Mouse (Mus musculus) erythroid progenitor cell, adult 5-6 weeks (primary cell): ENCODE data around the gene Jazf1. TPM values are rescaled to one million over a fixed set of nuclear protein-coding genes. Genes with fewer than 3 reads are reported as not detected.

Source experiments
- ATAC-seq: replicated peaks from 2 replicates; pipeline ENCODE4 v1.8.0; 2016; ENCODE audit warnings: moderate number of reproducible peaks, mild to moderate bottlenecking, moderate TSS enrichment, inconsistent platforms; ENCODE audit not compliant: poor library complexity, low FRiP score, severe bottlenecking
- total RNA-seq, 2 experiments: library from RNA; stranded (forward) in 1 of 2; stranded (reverse) in 1 of 2; fragments of 150-400 nt in 1 of 2; fragments of 186-747, 209-891 nt in 1 of 2; gene quantifications; 2 replicates each; pipeline versions ENCODE4 v1.2.3 to v1.2.4; 2015 to 2017; ENCODE audit warnings: low replicate concordance in 2 of 2

Gene Jazf1
- total RNA-seq, 2 experiments from 2014 or later: not detected

DNA sequence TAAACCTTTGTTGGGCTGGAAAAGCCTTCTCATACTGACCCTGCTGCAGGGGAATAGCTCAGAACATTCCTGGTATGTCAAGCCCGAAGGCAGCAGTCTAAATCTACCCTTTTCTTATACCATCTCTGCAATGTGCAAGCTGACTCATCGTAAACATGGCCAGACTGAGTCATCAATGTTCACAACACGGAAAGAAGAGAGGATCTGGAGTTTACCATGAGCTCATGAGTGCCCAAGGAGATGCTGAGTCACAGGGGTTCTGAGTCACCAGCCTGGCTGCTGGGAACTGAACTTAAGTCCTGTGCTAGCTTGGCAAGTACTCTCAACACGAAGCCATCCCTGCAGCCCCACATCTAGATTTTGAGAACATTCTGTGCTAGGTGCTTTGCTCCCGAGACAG lies 242.9 kb downstream of the Jazf1 start:
- ATAC-seq: no peak

DNA sequence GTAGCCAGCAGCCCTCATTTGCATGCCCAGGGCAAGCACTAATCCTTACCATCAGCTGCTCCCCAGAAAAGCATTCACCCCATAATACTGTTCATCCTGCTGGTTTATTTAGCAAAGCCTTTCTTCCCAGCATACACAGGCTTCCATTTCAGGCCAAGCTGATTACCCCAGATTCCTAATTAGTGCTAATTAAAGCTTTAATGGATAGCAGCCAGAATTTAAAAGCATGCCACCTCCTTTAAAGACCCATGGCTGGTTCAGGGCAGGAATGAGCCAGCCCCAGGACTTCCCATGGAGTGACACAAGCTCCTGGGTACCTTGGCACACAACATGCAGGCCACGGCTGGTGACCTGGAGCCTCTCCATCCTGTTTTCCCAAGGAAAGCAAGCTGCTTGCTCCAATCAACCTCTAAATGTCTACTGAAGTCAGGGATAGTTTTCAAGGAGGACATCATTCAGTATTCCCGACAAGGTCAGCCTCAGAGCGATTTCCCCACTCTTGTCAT lies 243.4 kb downstream of the Jazf1 start:
- ATAC-seq: no peak

DNA sequence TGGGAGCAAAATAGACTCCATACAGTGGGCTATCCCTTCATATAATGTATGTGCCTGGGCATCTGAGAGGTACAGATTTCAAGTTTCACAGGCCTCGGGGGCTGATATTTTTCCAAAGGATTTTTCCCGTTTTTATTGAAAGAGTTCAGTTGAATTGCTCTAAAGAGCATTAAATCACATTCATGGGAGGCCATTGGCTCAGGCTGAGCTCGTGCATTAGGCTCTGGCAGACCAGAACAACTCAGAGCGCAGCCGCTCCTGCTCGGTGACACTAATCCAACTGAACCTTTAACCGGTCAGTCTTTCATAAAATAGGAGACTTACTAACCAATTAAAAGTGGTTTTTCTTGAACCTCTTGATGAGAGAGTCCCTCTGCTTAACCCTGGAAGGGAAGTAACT lies 245.4 kb downstream of the Jazf1 start:
- no peak for ATAC-seq

DNA sequence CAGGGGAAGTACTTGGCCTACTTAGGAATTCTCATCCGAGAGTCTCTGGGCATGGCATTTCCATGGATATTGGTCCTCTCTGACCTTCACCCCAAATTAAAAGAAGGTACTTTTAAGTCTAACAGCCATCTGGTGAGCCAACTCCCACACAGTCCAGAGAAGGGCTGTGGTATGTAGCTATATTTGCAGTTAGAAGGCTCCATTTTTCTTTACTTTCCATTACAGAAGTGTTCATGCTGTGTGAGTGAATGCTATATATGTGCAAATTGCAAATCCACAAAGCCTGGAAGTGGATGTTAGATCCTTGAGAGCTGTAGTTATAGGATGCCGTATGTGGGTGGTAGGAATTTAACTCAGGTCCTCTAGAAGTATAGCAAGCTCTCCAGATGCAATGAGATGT lies 245.8 kb downstream of the Jazf1 start:
- ATAC-seq: no peak

DNA sequence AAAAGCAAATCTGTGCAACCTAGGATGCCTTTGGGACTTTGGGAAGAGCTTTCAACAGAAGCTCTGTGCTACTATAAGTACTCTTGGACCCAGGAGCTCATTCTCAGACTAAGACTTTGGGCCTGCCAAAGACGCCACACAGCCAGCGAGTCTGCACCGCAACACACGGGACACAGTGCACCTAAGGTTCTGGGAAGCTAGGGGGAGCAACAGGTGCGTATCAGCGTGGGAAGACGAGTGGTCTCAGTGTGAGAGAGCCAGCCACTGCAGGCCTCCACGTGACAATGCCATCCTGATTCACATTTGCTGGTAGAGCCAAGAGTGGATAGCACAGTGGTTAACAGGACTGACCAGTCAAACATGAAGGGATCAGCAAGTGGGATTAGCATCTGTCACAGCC lies 249.1 kb downstream of the Jazf1 start:
- no peak for ATAC-seq

DNA sequence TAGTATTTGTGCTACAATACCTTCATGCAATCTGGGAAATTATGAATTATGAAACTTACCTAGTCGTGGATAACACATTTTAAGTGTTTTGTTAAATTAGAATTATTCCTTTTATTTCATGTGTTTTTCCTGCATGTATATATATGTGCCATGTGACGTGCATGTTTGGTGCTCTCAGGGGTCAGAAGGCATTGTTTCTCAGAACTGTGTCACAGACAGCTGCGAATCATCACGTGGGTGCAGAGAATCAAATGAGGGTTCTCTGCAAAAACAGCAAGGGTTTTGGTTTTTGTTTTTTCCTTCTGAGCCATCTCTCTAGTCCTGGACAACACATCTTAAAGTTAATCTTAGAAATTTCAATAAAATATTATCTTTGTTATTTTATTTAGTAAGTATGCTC lies 250.4 kb downstream of the Jazf1 start:
- no peak for ATAC-seq

DNA sequence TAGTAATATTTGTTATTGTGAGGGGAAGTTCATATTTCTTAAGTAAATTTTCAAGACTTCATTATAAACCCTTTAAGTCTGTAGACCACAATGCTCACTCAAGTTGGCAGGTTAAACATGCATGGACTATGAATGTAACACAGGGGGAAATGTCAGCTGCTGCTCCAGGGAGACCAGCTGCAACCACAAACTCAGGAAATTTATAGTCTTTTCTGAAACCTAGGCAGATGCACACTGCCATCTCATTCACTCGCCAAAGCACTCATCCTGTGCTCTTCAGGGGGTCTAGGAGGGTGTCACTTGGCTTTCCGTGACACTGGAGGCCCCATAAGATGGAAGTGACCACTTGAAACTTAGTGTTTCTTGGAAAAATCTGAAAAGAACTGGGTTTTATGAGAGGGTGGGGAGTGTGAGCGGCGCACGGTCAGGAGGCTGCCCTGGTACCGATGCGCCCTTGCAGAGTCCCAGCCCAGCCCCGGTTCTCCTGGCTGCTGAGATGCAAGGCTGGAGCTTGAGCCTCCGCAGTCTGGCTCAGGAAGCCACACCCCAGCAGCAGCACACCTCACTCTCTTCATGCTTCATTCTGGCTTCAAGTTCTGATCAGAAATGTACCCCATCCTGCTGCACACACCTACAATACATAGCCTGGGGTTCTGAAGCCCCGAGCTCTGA lies 251.1 kb downstream of the Jazf1 start:
- ATAC-seq: no peak

DNA sequence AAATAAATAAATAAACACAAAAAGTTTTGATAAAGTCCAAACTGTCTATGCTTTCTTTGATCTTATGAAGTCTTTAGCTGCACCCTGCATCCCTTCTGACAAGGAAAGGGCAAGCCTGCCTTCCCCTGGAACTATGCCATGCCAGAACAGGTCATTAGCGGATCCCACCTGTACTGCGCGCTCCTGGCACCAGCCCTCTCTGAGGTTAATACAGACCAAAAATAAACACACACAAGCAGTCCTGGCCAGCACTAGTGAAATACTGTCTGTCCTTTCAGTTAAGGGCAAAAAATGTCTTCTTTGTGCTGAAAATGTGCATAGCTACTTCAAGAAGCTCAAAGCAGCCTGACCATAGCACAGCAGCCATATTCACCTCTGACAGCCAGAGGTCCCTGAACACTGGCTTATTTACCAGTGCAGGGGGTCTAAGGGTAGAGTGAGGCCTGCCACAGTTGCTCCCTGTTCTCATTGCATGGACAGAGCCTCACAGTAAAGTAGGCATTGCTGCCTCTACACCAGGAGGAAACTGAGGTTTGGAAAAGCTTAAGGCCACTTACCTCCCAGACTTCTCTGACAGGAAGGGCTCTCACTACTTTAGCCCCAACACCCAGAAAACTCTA lies 263.1 kb downstream of the Jazf1 start:
- no peak for ATAC-seq

DNA sequence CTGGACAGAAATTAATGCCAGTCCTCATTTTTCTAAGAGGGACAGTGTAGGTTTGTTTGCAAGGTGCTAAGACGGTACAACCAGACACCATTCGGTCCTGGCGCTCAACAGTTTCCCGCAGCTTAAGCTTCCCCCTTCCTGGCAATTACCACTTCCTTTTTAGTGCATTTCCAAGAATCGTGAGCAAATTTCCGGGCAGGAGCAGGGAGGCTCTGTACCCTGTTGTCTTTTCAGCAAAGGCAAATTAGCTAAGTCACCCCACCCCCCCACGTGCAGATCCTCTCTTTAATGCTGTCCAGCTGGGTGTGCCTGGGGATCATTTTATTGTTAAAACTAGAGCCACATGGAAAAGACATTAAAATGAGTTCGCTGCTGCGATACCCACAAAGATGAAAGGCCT lies 266.2 kb downstream of the Jazf1 start:
- ATAC-seq: no peak

DNA sequence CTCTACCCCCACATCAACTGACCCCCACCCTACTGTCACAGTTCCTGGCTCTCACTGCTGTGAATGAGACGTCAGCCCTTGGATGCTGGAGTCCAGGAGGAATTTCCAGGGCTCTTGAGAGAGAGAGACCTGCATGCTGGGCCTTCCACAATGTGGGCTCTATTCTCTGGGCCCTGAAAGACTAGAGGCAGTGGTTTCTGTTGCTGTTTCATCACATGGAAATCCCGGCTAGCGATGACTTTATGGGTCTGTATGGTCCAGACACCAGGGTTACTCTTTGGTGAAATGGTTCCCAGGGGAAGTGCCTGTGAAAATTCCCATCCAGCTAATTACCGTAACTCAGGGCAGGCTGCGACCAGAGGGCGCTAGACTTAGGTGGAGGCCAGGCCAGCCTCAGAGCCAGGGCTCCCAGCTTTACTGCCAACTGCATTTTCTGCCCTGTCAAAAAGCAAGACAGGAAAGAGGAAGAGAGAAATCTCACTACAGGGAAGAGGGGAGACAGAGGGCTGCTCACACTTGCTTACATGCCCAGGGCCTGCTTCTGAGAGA lies 271.1 kb downstream of the Jazf1 start:
- ATAC-seq: no peak

DNA sequence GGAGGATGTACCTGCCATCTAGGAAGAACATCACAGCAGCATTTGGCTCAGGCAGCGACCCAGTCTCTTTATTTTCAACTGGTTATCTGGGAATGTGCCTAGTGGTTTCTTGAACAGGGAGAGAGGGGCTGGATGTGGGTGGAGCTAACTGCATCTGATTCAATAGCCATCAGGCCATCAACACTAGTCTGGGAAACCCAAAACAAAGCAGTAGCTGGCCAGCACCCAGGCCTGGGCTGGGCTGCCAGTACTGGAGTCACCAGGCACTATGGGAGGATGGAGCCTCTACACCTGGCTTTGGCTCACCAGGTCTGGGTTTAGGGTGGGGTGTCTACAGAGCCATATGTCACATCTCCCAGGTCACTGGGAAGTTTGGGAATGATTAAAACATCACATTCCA lies 271.7 kb downstream of the Jazf1 start:
- no peak for ATAC-seq

DNA sequence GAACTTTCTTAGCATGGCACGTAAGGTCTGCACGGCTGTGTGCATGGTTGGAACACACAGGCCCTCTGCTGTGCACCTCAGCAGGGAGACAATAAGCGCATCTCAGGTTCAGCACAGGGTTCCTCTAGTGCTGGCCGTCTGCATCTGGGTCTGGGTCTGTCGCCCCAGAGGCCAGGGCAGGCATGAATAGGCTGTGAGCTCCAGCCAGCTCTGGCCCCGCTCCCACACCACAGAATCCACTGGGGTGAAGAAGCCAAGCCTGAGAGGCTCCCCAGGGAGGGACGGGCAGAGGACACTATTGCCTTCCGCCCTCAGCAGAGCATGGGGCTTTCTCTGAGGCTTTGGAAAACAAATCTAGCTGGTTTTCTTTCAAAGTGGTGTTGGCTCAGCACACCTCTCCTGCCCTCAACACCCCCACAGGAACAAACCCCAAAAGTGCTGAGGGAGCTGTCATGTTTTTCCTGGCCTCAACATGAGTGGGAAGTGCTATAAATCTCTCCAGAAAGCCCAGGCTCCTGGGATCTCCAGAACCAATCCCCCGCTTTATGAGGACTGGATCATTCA lies 272.3 kb downstream of the Jazf1 start:
- no peak for ATAC-seq

DNA sequence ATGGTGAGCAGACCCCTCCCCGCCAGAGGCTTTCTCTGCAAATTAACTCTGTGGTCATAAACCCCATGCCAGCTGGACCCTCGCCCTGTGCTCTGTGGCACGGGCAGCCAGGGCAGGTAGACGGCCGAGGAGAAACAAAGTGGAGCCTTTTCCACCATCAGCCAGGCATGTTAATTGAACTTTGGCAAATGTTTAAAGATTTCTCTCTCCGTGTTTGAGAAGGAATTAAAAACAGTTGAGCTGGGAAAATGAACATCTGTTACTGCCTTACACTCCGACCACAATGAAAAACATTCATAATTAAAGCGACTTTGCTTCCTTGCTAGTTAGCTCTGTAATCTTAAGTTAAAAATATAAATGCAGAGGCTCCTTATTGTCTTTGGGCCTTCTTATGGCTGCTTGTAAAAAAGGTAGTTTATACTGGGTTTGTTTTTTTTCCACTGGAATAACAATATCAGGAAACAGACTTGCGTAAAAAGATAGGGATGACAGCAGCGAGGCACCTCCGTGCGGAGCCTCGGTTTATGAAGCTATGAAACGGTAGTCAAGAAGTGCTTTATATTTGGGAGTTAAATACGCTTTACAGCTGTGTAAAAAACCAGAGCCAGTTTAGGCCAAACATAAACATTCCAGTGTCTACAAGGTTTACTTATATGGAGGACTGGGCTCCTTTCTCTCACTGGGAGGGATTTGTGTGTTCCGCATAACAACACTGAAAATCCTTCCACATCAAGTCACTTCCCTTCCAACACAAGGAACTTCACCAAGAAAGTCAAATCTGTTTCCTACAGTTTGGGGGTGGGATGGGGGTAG lies 273.2 kb downstream of the Jazf1 start:
- ATAC-seq: no peak

DNA sequence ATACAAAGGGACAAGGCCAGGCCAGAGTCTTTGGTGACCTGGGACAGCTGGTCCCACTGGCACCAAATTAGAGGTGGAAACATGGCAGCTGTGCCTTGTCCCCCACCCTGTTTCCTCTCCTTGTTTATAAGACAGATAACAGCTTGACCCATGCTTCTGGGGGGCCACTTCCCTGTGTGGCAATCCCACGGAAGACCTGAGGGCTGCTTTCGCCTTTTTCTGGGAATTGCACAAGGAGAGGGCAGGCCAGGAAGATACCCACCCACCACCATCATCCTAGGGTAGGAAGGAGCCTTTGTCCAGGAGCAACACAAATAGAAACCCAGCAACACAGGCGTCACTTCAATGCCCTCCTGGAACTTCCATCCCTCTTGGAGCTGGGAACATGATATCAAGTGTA lies 276.0 kb downstream of the Jazf1 start:
- no peak for ATAC-seq

DNA sequence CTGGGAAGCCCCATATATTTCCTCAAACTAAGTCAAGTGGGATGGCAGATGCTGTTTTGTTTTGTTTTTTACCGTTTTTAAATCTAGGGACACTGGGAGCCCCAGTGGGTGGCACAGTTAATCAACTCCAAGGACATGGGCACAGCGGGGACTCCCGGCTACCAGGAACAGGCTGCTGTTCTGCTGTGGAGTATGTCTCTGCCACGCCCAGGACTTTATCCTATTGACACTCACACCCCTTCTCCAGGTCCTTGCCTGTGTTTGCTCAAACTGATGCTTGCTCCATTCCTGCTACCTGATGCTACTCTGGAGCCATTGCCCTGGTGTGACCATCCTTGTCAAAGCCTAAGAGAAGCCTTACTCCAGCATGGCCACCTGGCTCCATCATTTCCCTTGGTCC lies 277.6 kb downstream of the Jazf1 start:
- ATAC-seq: no peak; the same call in 1 of the 2 replicates

DNA sequence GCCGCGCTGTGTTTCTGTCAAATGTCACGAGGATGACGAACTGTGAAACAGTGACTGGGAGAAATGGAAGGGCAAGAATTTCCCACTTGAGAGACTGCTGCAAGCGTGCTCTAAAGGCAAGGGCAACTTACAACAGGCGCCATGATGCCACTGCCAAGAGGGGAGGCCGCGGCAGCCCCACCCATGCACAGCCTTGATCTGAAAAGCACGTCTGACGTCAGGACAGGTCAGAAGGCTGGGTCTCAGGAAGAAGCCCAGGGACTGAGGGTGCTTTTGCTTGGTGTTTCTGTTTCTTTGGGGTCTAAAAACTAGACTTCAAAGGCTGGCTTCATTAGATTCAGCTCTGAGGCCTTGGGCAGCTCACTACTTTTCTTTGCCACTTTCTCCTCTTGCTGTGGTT lies 278.1 kb downstream of the Jazf1 start:
- no peak for ATAC-seq

DNA sequence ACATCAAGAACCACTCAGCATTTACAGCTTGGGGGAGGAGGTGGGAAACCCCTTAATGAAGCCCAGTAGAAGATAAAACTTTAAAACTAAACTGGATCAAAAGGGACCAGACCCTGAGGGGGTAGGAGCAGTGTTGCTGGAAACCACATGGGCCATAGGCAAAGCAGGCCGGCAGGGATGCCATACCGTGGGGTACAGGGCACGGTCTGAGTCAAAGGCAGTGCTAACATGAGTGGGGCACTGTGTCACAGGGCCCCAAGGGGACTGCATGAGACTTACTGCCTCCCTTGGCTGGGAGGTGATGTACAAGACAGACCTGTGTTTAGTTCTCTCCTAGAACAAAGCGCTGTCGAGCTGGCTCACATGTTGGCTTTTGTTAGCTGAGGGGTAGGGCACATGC lies 288.9 kb downstream of the Jazf1 start:
- ATAC-seq: no peak

DNA sequence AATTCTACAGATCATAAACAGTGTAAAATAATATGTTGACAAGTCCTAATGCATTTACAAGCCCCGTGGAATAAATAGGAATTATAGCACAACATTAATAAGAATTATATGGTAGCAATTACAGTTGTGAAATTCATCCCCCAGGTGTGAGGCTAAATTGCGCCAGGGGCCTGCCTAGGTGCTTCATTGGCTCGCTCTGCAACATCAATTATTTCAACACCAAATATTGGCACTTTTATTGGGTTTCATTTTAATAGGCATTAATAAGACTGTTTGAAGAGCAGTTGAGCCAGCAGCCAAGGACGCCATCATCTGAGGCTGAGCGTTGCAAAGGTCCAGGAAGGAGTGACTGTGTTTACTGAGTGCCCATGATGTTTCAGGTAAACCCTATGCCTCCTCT lies 289.9 kb downstream of the Jazf1 start:
- ATAC-seq: no peak

DNA sequence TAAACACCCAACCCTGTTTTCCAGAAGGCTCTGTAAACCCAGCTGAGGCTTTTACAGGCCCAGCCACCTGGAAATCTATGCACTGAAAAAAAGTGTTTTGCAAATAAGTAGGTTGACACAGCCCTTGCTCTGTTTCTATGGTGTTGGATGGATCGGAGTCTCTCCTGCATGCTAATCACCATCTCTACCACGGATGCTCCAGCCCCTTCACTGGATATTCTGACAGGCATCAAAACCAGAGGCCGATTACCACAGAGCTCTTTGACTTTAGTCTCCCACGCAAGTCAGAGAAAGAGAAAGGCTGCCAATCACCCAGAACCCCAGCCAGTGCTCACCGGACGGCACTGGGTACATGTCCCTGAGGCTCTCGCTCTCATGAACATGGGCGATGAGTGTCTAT lies 291.4 kb downstream of the Jazf1 start:
- no peak for ATAC-seq

DNA sequence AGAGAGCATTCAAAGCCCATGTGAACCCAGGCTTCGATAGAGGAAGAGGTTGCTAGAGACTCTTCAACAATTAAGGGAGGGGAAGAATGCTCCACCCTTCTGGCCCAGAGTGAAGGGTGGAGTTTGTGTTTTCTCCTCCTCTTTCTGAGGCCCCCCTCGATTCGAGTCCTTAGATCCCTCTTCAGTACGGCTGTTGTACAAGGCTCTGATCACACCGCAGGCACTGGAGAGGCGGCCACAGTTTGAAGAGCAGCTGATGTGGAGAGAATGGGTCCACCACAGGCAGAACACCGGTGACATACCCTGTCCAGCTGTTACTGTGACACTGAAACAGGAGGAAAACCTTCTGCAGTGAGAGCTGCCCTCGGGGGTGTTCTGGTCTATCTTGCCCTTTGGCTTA lies 292.5 kb downstream of the Jazf1 start:
- no peak for ATAC-seq
